Mouse (Mus musculus) liver, postnatal 0 days (tissue): ENCODE data around the gene Tmem104.

Experiments used
- CTCF ChIP-seq: sonication (generic); IDR thresholded peaks from 2 replicates; pipeline ENCODE4 v1.5.1; 2016; ENCODE audit warnings: antibody characterized with exemption, low read depth
- EP300 ChIP-seq: IDR thresholded peaks from 2 replicates; pipeline ENCODE4 v1.6.1; 2016; ENCODE audit warnings: antibody characterized with exemption, low read depth, mild to moderate bottlenecking

GRCm38 (mm10) chr11:115266400-115266778 is 79.1 kb downstream of the Tmem104 start:
- TF ChIP-seq CTCF (no peak), EP300 (no peak)
